Mouse (Mus musculus): Measurements from ENCODE around the gene Ret. TPM values are rescaled to one million over a fixed set of nuclear protein-coding genes. Genes with fewer than 3 reads are reported as not detected.

Ret gene
- total and polyA plus RNA-seq, 3 experiments = not detected

DNA sequence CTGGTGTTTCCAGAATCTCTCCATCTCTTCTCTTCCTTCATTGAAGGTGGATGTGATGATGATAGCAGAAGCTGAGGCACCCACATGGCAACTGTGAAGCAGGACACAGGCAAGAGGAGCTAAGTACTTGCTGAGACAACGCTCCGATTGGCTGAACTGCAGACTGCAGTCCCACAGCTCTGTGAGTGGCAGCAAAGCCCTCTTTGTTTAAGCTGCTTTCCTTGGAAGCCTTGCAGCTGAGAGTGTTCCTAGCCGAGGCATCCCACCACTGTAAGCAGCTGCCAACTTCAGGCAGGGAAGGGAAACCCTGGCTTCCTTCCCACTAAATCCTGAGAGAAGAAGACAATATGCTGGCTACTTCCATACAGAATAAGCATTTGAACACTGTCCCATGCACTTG is 28.6 kb upstream of the Ret start:
- no peak overlapping the region for H3K9ac ChIP-seq (ENCODE audit: control insufficient read depth, low read depth, low read length, poor library complexity, severe bottlenecking)
- H3K4me3 ChIP-seq (ENCODE audit: control insufficient read depth in 1 of 2, insufficient read depth in 1 of 2, low read depth in 2 of 2, low read length in 2 of 2) = no peak overlapping the region
- no peak for DNase-seq (ENCODE audit: low read depth, low spot score)
- H3K4me1 ChIP-seq (ENCODE audit: control insufficient read depth in 1 of 2, insufficient read depth in 2 of 2, low read length in 2 of 2) = no peaks in the 10 kb centered on the region
- TF ChIP-seq SMC3 (IDR thresholded peaks at IDR 0.05; ENCODE audit: low read depth, low read length) = no peak
- no peak for TF ChIP-seq CTCF (IDR thresholded peaks at IDR 0.05 in 2 of 3, conservative IDR thresholded peaks at IDR 0.05 in 1 of 3; ENCODE audit: control insufficient read depth in 1 of 3, insufficient read depth in 1 of 3, low read depth in 2 of 3, low read length in 3 of 3, poor library complexity in 1 of 3, severe bottlenecking in 1 of 3)
- TF ChIP-seq KAT2A (conservative IDR thresholded peaks at IDR 0.05; ENCODE audit: low read depth, low read length) = no peak
- no peak for TF ChIP-seq MYB (IDR thresholded peaks at IDR 0.05; ENCODE audit: low read depth, low read length)
- TF ChIP-seq MAX (IDR thresholded peaks at IDR 0.05; ENCODE audit: low read length) = no peak
- TF ChIP-seq MAZ (IDR thresholded peaks at IDR 0.05; ENCODE audit: low read depth, low read length) = no peak
- no peak for TF ChIP-seq MYC (IDR thresholded peaks at IDR 0.05; ENCODE audit: low read depth, low read length)
- TF ChIP-seq POLR2AphosphoS2 (IDR thresholded peaks at IDR 0.05; ENCODE audit: low read length) = no peak
- H3K27ac ChIP-seq (ENCODE audit: control insufficient read depth, low read depth, low read length) = no peak overlapping the region
- H3K9me3 ChIP-seq (replicated peaks; ENCODE audit: insufficient read depth, low read length) = no peaks in the 10 kb centered on the region
- H3K36me3 ChIP-seq (ENCODE audit: control insufficient read depth in 1 of 2, insufficient read depth in 2 of 2, low read length in 2 of 2) = no peaks in the 10 kb centered on the region
- peaks cover 0 to 2% of the 10 kb centered on the region in 2 experiments; a peak in 2 of 4 replicates for H3K27me3 ChIP-seq (ENCODE audit: control insufficient read depth in 1 of 2, insufficient read depth in 2 of 2, low read length in 2 of 2)
- no peaks in the 10 kb centered on the region for H3K79me2 ChIP-seq (ENCODE audit: control insufficient read depth, insufficient read depth, low read length, poor library complexity)

GRCm38 (mm10) chr6:118222471-118222870 is 25.0 kb upstream of the Ret start:
- Histone ChIP-seq H3K36me3 (ENCODE audit: control insufficient read depth in 1 of 2, insufficient read depth in 2 of 2, low read length in 2 of 2) (no peaks in the 10 kb centered on the region), H3K9me3 (replicated peaks; ENCODE audit: insufficient read depth, low read length) (no peaks in the 10 kb centered on the region), H3K4me1 (ENCODE audit: control insufficient read depth in 1 of 2, insufficient read depth in 2 of 2, low read length in 2 of 2) (no peaks in the 10 kb centered on the region), H3K27me3 (ENCODE audit: control insufficient read depth in 1 of 2, insufficient read depth in 2 of 2, low read length in 2 of 2) (peaks cover 2 to 4% of the 10 kb centered on the region in 2 experiments; a peak in 3 of 4 replicates), H3K79me2 (ENCODE audit: control insufficient read depth, insufficient read depth, low read length, poor library complexity) (no peaks in the 10 kb centered on the region), H3K27ac (ENCODE audit: control insufficient read depth, low read depth, low read length) (no peak overlapping the region), H3K9ac (ENCODE audit: control insufficient read depth, low read depth, low read length, poor library complexity, severe bottlenecking) (no peak overlapping the region), H3K4me3 (ENCODE audit: control insufficient read depth in 1 of 2, insufficient read depth in 1 of 2, low read depth in 2 of 2, low read length in 2 of 2) (no peak overlapping the region)
- DNase-seq (ENCODE audit: low read depth, low spot score) = no peak
- TF ChIP-seq MAX (IDR thresholded peaks at IDR 0.05; ENCODE audit: low read length) (no peak), ZKSCAN1 (IDR thresholded peaks at IDR 0.05; ENCODE audit: low read depth, low read length) (no peak), ZMIZ1 (IDR thresholded peaks at IDR 0.05; ENCODE audit: low read depth, low read length) (no peak), NELFE (IDR thresholded peaks at IDR 0.05; ENCODE audit: low read depth, low read length) (no peak), JUND (IDR thresholded peaks at IDR 0.05; ENCODE audit: low read depth, low read length) (no peak), POLR2AphosphoS5 (IDR thresholded peaks at IDR 0.05; ENCODE audit: borderline replicate concordance, low read depth, low read length) (no peak), MXI1 (IDR thresholded peaks at IDR 0.05; ENCODE audit: low read depth, low read length) (no peak)

DNA sequence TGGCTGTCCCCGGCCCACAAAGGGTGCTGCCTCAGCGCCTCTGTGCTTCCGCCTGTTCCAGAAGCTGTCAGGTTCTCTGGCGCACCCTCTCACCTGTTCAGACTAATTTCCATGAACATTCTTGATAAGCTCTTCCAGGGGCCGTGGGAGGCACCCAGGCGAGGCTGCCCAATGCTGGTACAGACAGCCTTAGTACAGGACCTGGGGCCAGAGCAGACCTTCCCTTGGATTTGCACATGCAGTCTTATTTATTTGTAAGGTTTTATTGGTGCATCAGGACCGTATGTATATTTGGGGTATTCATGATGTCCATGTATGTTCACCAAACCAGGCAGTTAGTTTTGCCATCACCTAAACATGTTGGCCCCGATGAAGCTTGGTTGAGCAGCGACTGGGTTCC is 18.2 kb upstream of the Ret start:
- no peak for DNase-seq (ENCODE audit: low read depth, low spot score)
- Histone ChIP-seq H3K9ac (ENCODE audit: control insufficient read depth, low read depth, low read length, poor library complexity, severe bottlenecking) (no peak overlapping the region), H3K27ac (ENCODE audit: control insufficient read depth, low read depth, low read length) (no peak overlapping the region), H3K4me3 (ENCODE audit: control insufficient read depth in 1 of 2, insufficient read depth in 1 of 2, low read depth in 2 of 2, low read length in 2 of 2) (no peak overlapping the region), H3K9me3 (replicated peaks; ENCODE audit: insufficient read depth, low read length) (no peaks in the 10 kb centered on the region), H3K79me2 (ENCODE audit: control insufficient read depth, insufficient read depth, low read length, poor library complexity) (no peaks in the 10 kb centered on the region), H3K27me3 (ENCODE audit: control insufficient read depth in 1 of 2, insufficient read depth in 2 of 2, low read length in 2 of 2) (peaks cover 2% of the 10 kb centered on the region in 2 experiments; a peak in 2 of 4 replicates), H3K4me1 (ENCODE audit: control insufficient read depth in 1 of 2, insufficient read depth in 2 of 2, low read length in 2 of 2) (no peaks in the 10 kb centered on the region), H3K36me3 (ENCODE audit: control insufficient read depth in 1 of 2, insufficient read depth in 2 of 2, low read length in 2 of 2) (no peaks in the 10 kb centered on the region)
- no peak for TF ChIP-seq MEF2A (IDR thresholded peaks at IDR 0.05; ENCODE audit: extremely low read depth, insufficient replicate concordance, low read depth, low read length, poor library complexity, severe bottlenecking)
- TF ChIP-seq SMC3 (IDR thresholded peaks at IDR 0.05; ENCODE audit: low read depth, low read length) = no peak
- no peak for TF ChIP-seq MYB (IDR thresholded peaks at IDR 0.05; ENCODE audit: low read depth, low read length)
- no peak for TF ChIP-seq USF2 (IDR thresholded peaks at IDR 0.05; ENCODE audit: borderline replicate concordance in 1 of 2, insufficient read depth in 1 of 2, low read depth in 1 of 2, low read length in 2 of 2)
- no peak for TF ChIP-seq ZNF384 (IDR thresholded peaks at IDR 0.05; ENCODE audit: low read depth, low read length)
- TF ChIP-seq HCFC1 (IDR thresholded peaks at IDR 0.05; ENCODE audit: low read depth, low read length) = no peak
- TF ChIP-seq ZMIZ1 (IDR thresholded peaks at IDR 0.05; ENCODE audit: low read depth, low read length) = no peak
- TF ChIP-seq USF1 (IDR thresholded peaks at IDR 0.05; ENCODE audit: low read depth, low read length) = no peak
- no peak for TF ChIP-seq MAZ (IDR thresholded peaks at IDR 0.05; ENCODE audit: low read depth, low read length)
- TF ChIP-seq CHD1 (IDR thresholded peaks at IDR 0.05; ENCODE audit: low read depth, low read length) = no peak
- no peak for TF ChIP-seq TBP (IDR thresholded peaks at IDR 0.05; ENCODE audit: low read depth, low read length)
- TF ChIP-seq ETS1 (IDR thresholded peaks at IDR 0.05; ENCODE audit: low read depth, low read length) = no peak
- no peak for TF ChIP-seq MAX (IDR thresholded peaks at IDR 0.05; ENCODE audit: low read length)
- no peak for TF ChIP-seq TAL1 (IDR thresholded peaks at IDR 0.05; ENCODE audit: low read length)
- TF ChIP-seq ELF1 (IDR thresholded peaks at IDR 0.05; ENCODE audit: low read depth, low read length) = no peak
- TF ChIP-seq JUND (IDR thresholded peaks at IDR 0.05; ENCODE audit: low read depth, low read length) = no peak
